Mouse (Mus musculus): ENCODE results near the gene Mr1.

GRCm38 (mm10) chr1:155127429-155127934, 19.1 kb downstream of the Mr1 start:
- TF ChIP-seq CTCF (IDR thresholded peaks at IDR 0.05; ENCODE audit: borderline replicate concordance, extremely low read depth, insufficient read depth, insufficient read length) (no peak), POLR2A (IDR thresholded peaks at IDR 0.05; ENCODE audit: borderline replicate concordance, extremely low read depth, insufficient read depth, insufficient read length, poor library complexity, severe bottlenecking) (no peak)
